Mouse (Mus musculus) limb, embryonic 14.5 days (tissue): ENCODE results near the gene Thbs1. TPM values are rescaled to one million over a fixed set of nuclear protein-coding genes. Genes with fewer than 3 reads are reported as not detected.
"Not testable (repeated sequence)": the region's sequence is repeated elsewhere in the genome, so short reads cannot be mapped to it uniquely, and the experiment has no call there.

Experiments used
- ATAC-seq: fragments of 200-750 bp; cut with Nextera tagmentation; 2 replicates; pipeline ENCODE4 v1.8.0; 2017; ENCODE audit warnings: low read depth, moderate number of reproducible peaks, moderate TSS enrichment; ENCODE audit not compliant: low FRiP score
- DNase-seq: peaks from one replicate; pipeline ENCODE4 v3.0.0-alpha.2; 2015; ENCODE audit warnings: low spot score
- H3K27ac ChIP-seq: fragments of 300-500 bp; sonication (generic); replicated peaks from 2 replicates; pipeline ENCODE4 v1.5.1; 2014; ENCODE audit warnings: low read depth, mild to moderate bottlenecking, low read length, moderate library complexity, mixed read lengths
- H3K27me3 ChIP-seq: fragments of 300-500 bp; sonication (generic); 2 replicates; pipeline ENCODE4 v1.6.1; 2014; ENCODE audit warnings: low read length, mixed read lengths; ENCODE audit not compliant: control insufficient read depth, insufficient read depth
- H3K36me3 ChIP-seq: fragments of 300-500 bp; sonication (generic); 2 replicates; pipeline ENCODE4 v1.6.1; 2014; ENCODE audit warnings: mild to moderate bottlenecking, low read length, moderate library complexity, mixed read lengths; ENCODE audit not compliant: control insufficient read depth, insufficient read depth
- H3K4me1 ChIP-seq: fragments of 300-500 bp; sonication (generic); 2 replicates; pipeline ENCODE4 v1.6.1; 2014; ENCODE audit warnings: antibody characterized with exemption, low read length, mixed read lengths; ENCODE audit not compliant: control insufficient read depth, insufficient read depth
- H3K4me2 ChIP-seq: fragments of 300-500 bp; sonication (generic); replicated peaks from 2 replicates; pipeline ENCODE4 v1.6.1; 2014; ENCODE audit warnings: low read depth, mild to moderate bottlenecking, low read length, moderate library complexity; ENCODE audit not compliant: severe bottlenecking
- H3K4me3 ChIP-seq: fragments of 300-500 bp; sonication (generic); replicated peaks from 2 replicates; pipeline ENCODE4 v1.5.1; 2014; ENCODE audit warnings: low read length
- H3K9ac ChIP-seq: fragments of 300-500 bp; sonication (generic); 2 replicates; pipeline ENCODE4 v1.6.1; 2014; ENCODE audit warnings: mild to moderate bottlenecking, low read depth, low read length, moderate library complexity; ENCODE audit not compliant: severe bottlenecking
- H3K9me3 ChIP-seq: fragments of 300-500 bp; sonication (generic); 2 replicates; pipeline ENCODE4 v1.6.1; 2016; ENCODE audit warnings: low read length; ENCODE audit not compliant: control insufficient read depth
- POLR2A ChIP-seq: fragments of 200-500 bp; IDR thresholded peaks from 2 replicates; pipeline ENCODE4 v1.8.0; 2012; ENCODE audit warnings: inconsistent platforms, mild to moderate bottlenecking, moderate library complexity, borderline replicate concordance; ENCODE audit not compliant: insufficient read depth, insufficient read length; ENCODE audit errors: extremely low read depth
- WGBS: fragments of 180-500 bp; shearing (Covaris S2); extraction: QIAGEN DNeasy Blood & Tissue Kit; methylation state at CpG from one replicate; pipeline ENCODE4 v1.1.7; 2014; 5-methylcytosine and 5-hydroxymethylcytosine counted together
- polyA plus RNA-seq, 2 experiments: library from polyadenylated mRNA; depleted of rRNA in 1 of 2; stranded (reverse) in 1 of 2; unstranded in 1 of 2; fragments of >200 nt; fragmentation: Nextera tagmentation in 1 of 2; extraction: Ambion mirVana in 1 of 2; gene quantifications; 2 replicates each; pipeline versions ENCODE4 v1.2.1 to v1.2.3; 2012 to 2014

Thbs1 gene
- polyA plus RNA-seq, 2 experiments, result 86.2 to 99.4 TPM

GRCm38 (mm10) chr2:118128313-118128712, 16.6 kb downstream of the Thbs1 start:
- H3K4me3 ChIP-seq, result no peak overlapping the region
- WGBS, result 11% methylated on average over 3 of the region's 3 CpGs
- no peak overlapping the region for H3K9ac ChIP-seq
- H3K36me3 ChIP-seq, result peaks cover 28% of the 10 kb centered on the region
- no peak for TF ChIP-seq POLR2A
- no peaks in the 10 kb centered on the region for H3K9me3 ChIP-seq
- no peaks in the 10 kb centered on the region for H3K4me1 ChIP-seq
- no peak overlapping the region for H3K27ac ChIP-seq
- H3K4me2 ChIP-seq, result no peak overlapping the region
- no peak for ATAC-seq
- DNase-seq, result no peak
- no peaks in the 10 kb centered on the region for H3K27me3 ChIP-seq

GRCm38 (mm10) chr2:118137071-118137470, 25.4 kb downstream of the Thbs1 start:
- 88% methylated on average over 9 of the region's 9 CpGs for WGBS

GRCm38 (mm10) chr2:118137776-118138175, 26.1 kb downstream of the Thbs1 start:
- no peaks in the 10 kb centered on the region for H3K36me3 ChIP-seq
- no peak overlapping the region for H3K9ac ChIP-seq
- DNase-seq (no peak), ATAC-seq (no peak)
- WGBS, result 81% methylated on average over 2 of the region's 2 CpGs
- no peak overlapping the region for H3K4me3 ChIP-seq
- H3K27ac ChIP-seq, result no peak overlapping the region
- H3K4me2 ChIP-seq, result no peak overlapping the region
- H3K27me3 ChIP-seq, result no peaks in the 10 kb centered on the region
- H3K9me3 ChIP-seq, result no peaks in the 10 kb centered on the region
- no peak for TF ChIP-seq POLR2A
- no peaks in the 10 kb centered on the region; the same call in 1 of the 2 replicates for H3K4me1 ChIP-seq

More at GRCm38 (mm10) chr2:118137071-118137470, 25.4 kb downstream of the Thbs1 start:
- no peak for DNase-seq
- no peak for ATAC-seq
- H3K36me3 ChIP-seq, result no peaks in the 10 kb centered on the region
- no peak for TF ChIP-seq POLR2A
- H3K4me1 ChIP-seq, result no peaks in the 10 kb centered on the region; the same call in 1 of the 2 replicates
- H3K4me2 ChIP-seq, result no peak overlapping the region
- no peak overlapping the region for H3K27ac ChIP-seq
- H3K9me3 ChIP-seq, result no peaks in the 10 kb centered on the region
- no peak overlapping the region for H3K4me3 ChIP-seq
- no peak overlapping the region for H3K9ac ChIP-seq
- no peaks in the 10 kb centered on the region for H3K27me3 ChIP-seq

- no peaks in the 10 kb centered on the region; the same call in 1 of the 2 replicates for H3K4me1 ChIP-seq
- no peak overlapping the region for H3K4me3 ChIP-seq
- H3K36me3 ChIP-seq, result no peaks in the 10 kb centered on the region
- no peaks in the 10 kb centered on the region for H3K9me3 ChIP-seq
- no peak overlapping the region for H3K27ac ChIP-seq
- WGBS, result 74% methylated on average over 6 of the region's 6 CpGs
- no peaks in the 10 kb centered on the region for H3K27me3 ChIP-seq
- DNase-seq (peak; percentile 68), ATAC-seq (no peak)
- no peak overlapping the region for H3K4me2 ChIP-seq
- no peak for TF ChIP-seq POLR2A
- H3K9ac ChIP-seq, result no peak overlapping the region
Measured at GRCm38 (mm10) chr2:118139261-118139660, 27.6 kb downstream of the Thbs1 start.

- no peaks in the 10 kb centered on the region for H3K27me3 ChIP-seq
- WGBS, result 86% methylated on average over 10 of the region's 10 CpGs
- DNase-seq, result no peak
- no peaks in the 10 kb centered on the region for H3K36me3 ChIP-seq
- H3K4me2 ChIP-seq, result no peak overlapping the region
- H3K9ac ChIP-seq, result no peak overlapping the region
- no peak overlapping the region for H3K27ac ChIP-seq
- no peaks in the 10 kb centered on the region; the same call in 1 of the 2 replicates for H3K4me1 ChIP-seq
- H3K4me3 ChIP-seq, result no peak overlapping the region
- no peaks in the 10 kb centered on the region for H3K9me3 ChIP-seq
- ATAC-seq, result no peak
- TF ChIP-seq POLR2A, result no peak
Measured at GRCm38 (mm10) chr2:118141651-118142050, 30.0 kb downstream of the Thbs1 start.

- H3K4me3 ChIP-seq, H3K27ac ChIP-seq, H3K4me1 ChIP-seq, H3K9me3 ChIP-seq, H3K9ac ChIP-seq, ATAC-seq, H3K27me3 ChIP-seq, DNase-seq, H3K4me2 ChIP-seq, H3K36me3 ChIP-seq: not testable (repeated sequence)
- WGBS, result 57% methylated on average over 3 of the region's 3 CpGs
Measured at GRCm38 (mm10) chr2:118147749-118148148, 36.1 kb downstream of the Thbs1 start.
